Mouse (Mus musculus): ENCODE data around the gene Atp1b4.
"Not testable (repeated sequence)": the region's sequence is repeated elsewhere in the genome, so short reads cannot be mapped to it uniquely, and the experiment has no call there.

Gene Atp1b4

GRCm38 (mm10) chrX:38315884-38316283, at the start of gene Atp1b4:
TSS of gene Atp1b4 (plus strand) at chrX:38316184.
- DNase-seq = no peak

GRCm38 (mm10) chrX:38308597-38308996, 7.4 kb upstream of the Atp1b4 start:
- DNase-seq = no peak

- DNase-seq = no peak
Measured at GRCm38 (mm10) chrX:38311054-38311453, 4.9 kb upstream of the Atp1b4 start.

- no peak for DNase-seq
Measured at GRCm38 (mm10) chrX:38312910-38313625, 2.9 kb upstream of the Atp1b4 start.

GRCm38 (mm10) chrX:38313626-38314210, 2.3 kb upstream of the Atp1b4 start:
- no peak for DNase-seq

GRCm38 (mm10) chrX:38330695-38331406, 14.9 kb downstream of the Atp1b4 start:
- DNase-seq = no peak

GRCm38 (mm10) chrX:38334329-38335279, 18.6 kb downstream of the Atp1b4 start:
- DNase-seq = no peak

- DNase-seq = no peak
Measured at GRCm38 (mm10) chrX:38362016-38362415, 46.0 kb downstream of the Atp1b4 start.

- not testable (repeated sequence) for DNase-seq
Measured at GRCm38 (mm10) chrX:38364621-38365020, 48.6 kb downstream of the Atp1b4 start.

- not testable (repeated sequence) for DNase-seq
Measured at GRCm38 (mm10) chrX:38373169-38373568, 57.2 kb downstream of the Atp1b4 start.
